Mouse (Mus musculus): Measurements from ENCODE around the gene Fam83e. TPM values are rescaled to one million over a fixed set of nuclear protein-coding genes. Genes with fewer than 3 reads are reported as not detected.

Gene Fam83e
- polyA plus RNA-seq, 1 experiment: 1.4 TPM

GRCm38 (mm10) chr7:45717918-45718297, 3.1 kb upstream of the Fam83e start, which contains the start of gene Sphk2:
Gene Sphk2, minus strand, starts transcription at chr7:45718002.
- Histone ChIP-seq H3K9me3 (replicated peaks; ENCODE audit: control insufficient read depth, insufficient read depth, low read length, poor library complexity, severe bottlenecking) (no peaks in the 10 kb centered on the region), H3K36me3 (ENCODE audit: control insufficient read depth, insufficient read depth, low read length, poor library complexity, severe bottlenecking) (peaks cover 32% of the 10 kb centered on the region), H3K4me3 (ENCODE audit: low read depth, low read length) (peak within 1 kb of the TSS; percentile 93), H3K9ac (ENCODE audit: low read depth, poor library complexity, severe bottlenecking) (peak within 1 kb of the TSS; percentile 90), H3K27ac (ENCODE audit: insufficient read depth, low read length) (peak within 1 kb of the TSS; percentile 45), H3K4me1 (ENCODE audit: control insufficient read depth, insufficient read depth, low read length) (no peaks in the 10 kb centered on the region), H3K27me3 (ENCODE audit: control insufficient read depth, insufficient read depth, low read length, poor library complexity, severe bottlenecking) (no peaks in the 10 kb centered on the region)
- TF ChIP-seq POLR2A (IDR thresholded peaks at IDR 0.05; ENCODE audit: insufficient read depth, low read length) (peak; percentile 83), CTCF (IDR thresholded peaks at IDR 0.05; ENCODE audit: low read depth, low read length) (no peak), EP300 (IDR thresholded peaks at IDR 0.05; ENCODE audit: insufficient read depth, low read depth, low read length) (peak; percentile 85)

DNA sequence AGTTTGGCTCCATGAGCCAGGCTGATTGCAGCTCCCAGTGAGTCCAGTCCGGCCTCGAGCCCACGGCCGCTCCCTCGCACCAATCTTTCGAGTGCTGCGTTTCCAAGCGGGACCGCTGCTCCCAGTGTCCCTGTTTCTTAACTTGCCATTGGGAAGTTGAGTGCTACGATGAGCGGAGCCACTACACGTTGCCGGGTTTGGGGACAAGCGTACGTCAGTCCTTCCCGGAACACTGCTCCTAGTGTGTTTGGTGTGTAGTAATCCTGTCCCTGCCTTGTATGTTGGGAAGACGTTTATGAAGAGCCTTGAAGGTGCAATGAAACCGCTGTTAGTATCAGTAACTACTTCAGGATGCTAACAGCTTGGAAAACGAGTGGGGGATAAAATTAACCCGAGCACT, 2.7 kb upstream of the Fam83e start:
- Histone ChIP-seq H3K9ac (ENCODE audit: low read depth, poor library complexity, severe bottlenecking) (peak overlapping the region; percentile 90), H3K27ac (ENCODE audit: insufficient read depth, low read length) (peak overlapping the region; percentile 45), H3K27me3 (ENCODE audit: control insufficient read depth, insufficient read depth, low read length, poor library complexity, severe bottlenecking) (no peaks in the 10 kb centered on the region), H3K4me1 (ENCODE audit: control insufficient read depth, insufficient read depth, low read length) (no peaks in the 10 kb centered on the region), H3K4me3 (ENCODE audit: low read depth, low read length) (peak overlapping the region; percentile 93), H3K36me3 (ENCODE audit: control insufficient read depth, insufficient read depth, low read length, poor library complexity, severe bottlenecking) (peaks cover 28% of the 10 kb centered on the region), H3K9me3 (replicated peaks; ENCODE audit: control insufficient read depth, insufficient read depth, low read length, poor library complexity, severe bottlenecking) (no peaks in the 10 kb centered on the region)
- no peak for TF ChIP-seq POLR2A (IDR thresholded peaks at IDR 0.05; ENCODE audit: insufficient read depth, low read length)
- no peak for TF ChIP-seq CTCF (IDR thresholded peaks at IDR 0.05; ENCODE audit: low read depth, low read length)
- no peak for TF ChIP-seq EP300 (IDR thresholded peaks at IDR 0.05; ENCODE audit: insufficient read depth, low read depth, low read length)

- peaks cover 32% of the 10 kb centered on the region for H3K36me3 ChIP-seq (ENCODE audit: control insufficient read depth, insufficient read depth, low read length, poor library complexity, severe bottlenecking)
- no peaks in the 10 kb centered on the region for H3K9me3 ChIP-seq (replicated peaks; ENCODE audit: control insufficient read depth, insufficient read depth, low read length, poor library complexity, severe bottlenecking)
- H3K27ac ChIP-seq (ENCODE audit: insufficient read depth, low read length): no peak overlapping the region
- H3K27me3 ChIP-seq (ENCODE audit: control insufficient read depth, insufficient read depth, low read length, poor library complexity, severe bottlenecking): no peaks in the 10 kb centered on the region
- H3K4me1 ChIP-seq (ENCODE audit: control insufficient read depth, insufficient read depth, low read length): no peaks in the 10 kb centered on the region
- H3K4me3 ChIP-seq (ENCODE audit: low read depth, low read length): peak overlapping the region; percentile 93
- TF ChIP-seq POLR2A (IDR thresholded peaks at IDR 0.05; ENCODE audit: insufficient read depth, low read length) (no peak), CTCF (IDR thresholded peaks at IDR 0.05; ENCODE audit: low read depth, low read length) (no peak), EP300 (IDR thresholded peaks at IDR 0.05; ENCODE audit: insufficient read depth, low read depth, low read length) (no peak)
- peak overlapping the region; percentile 90 for H3K9ac ChIP-seq (ENCODE audit: low read depth, poor library complexity, severe bottlenecking)
Observed at GRCm38 (mm10) chr7:45719180-45719579, 1.8 kb upstream of the Fam83e start.

DNA sequence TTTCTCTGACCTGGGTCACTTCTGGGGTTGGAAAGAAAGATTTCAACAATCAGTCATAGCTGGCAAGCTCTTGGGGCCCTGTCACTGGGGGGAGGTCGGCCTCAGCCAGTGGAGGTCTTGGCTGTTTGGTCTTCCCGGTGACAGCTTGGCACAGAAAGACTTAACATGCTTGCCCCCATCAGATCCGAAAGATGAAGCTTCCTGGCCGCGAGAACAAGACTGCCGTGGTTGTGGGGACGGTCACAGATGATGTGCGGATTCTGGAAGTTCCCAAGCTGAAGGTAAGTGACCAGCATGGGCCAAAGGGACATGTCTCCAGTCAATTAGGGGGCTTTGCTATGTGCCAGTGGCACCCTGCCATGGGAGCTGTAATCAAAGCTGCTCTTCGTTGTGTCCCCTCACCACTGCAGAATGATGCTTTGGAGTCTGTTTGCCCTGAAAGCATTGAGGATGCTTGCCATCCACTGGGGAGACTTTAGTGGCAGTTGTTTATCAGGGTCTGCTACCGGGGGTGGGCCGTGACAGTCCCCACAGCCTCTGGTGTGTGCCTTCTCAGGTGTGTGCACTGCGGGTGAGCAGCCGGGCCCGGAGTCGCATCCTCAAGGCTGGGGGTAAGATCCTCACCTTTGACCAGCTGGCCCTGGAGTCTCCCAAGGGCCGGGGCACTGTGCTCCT, 1.1 kb upstream of the Fam83e start:
- Histone ChIP-seq H3K4me3 (ENCODE audit: low read depth, low read length) (peak overlapping the region; percentile 93), H3K9ac (ENCODE audit: low read depth, poor library complexity, severe bottlenecking) (peak overlapping the region; percentile 90), H3K9me3 (replicated peaks; ENCODE audit: control insufficient read depth, insufficient read depth, low read length, poor library complexity, severe bottlenecking) (no peaks in the 10 kb centered on the region), H3K36me3 (ENCODE audit: control insufficient read depth, insufficient read depth, low read length, poor library complexity, severe bottlenecking) (peaks cover 32% of the 10 kb centered on the region), H3K4me1 (ENCODE audit: control insufficient read depth, insufficient read depth, low read length) (no peaks in the 10 kb centered on the region), H3K27me3 (ENCODE audit: control insufficient read depth, insufficient read depth, low read length, poor library complexity, severe bottlenecking) (no peaks in the 10 kb centered on the region), H3K27ac (ENCODE audit: insufficient read depth, low read length) (no peak overlapping the region; the same call in 1 of the 2 replicates)
- no peak for TF ChIP-seq POLR2A (IDR thresholded peaks at IDR 0.05; ENCODE audit: insufficient read depth, low read length)
- TF ChIP-seq CTCF (IDR thresholded peaks at IDR 0.05; ENCODE audit: low read depth, low read length): no peak
- TF ChIP-seq EP300 (IDR thresholded peaks at IDR 0.05; ENCODE audit: insufficient read depth, low read depth, low read length): no peak

DNA sequence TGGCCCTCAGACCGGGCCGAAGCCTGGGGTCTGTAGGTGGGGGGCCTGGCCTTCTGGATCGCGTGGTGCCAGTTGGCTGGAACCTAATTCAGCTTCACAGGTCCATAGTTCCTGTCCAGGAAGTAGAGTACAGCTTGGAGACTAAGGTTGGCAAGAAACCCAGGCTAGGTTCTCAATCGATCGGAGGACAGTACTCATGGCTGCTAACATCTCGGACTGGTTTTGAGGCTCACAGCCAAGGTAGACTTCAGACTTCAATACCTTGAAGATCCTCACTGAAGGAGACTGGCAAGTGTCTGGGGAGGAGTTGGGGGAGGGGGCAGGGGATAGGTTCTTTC, 191 bp downstream of the Fam83e start:
- Histone ChIP-seq H3K36me3 (ENCODE audit: control insufficient read depth, insufficient read depth, low read length, poor library complexity, severe bottlenecking) (peaks cover 32% of the 10 kb centered on the region), H3K4me3 (ENCODE audit: low read depth, low read length) (no peak overlapping the region), H3K9ac (ENCODE audit: low read depth, poor library complexity, severe bottlenecking) (0 out of 2 replicates have a peak overlapping the region, but pooled peaks have one; percentile 6), H3K27me3 (ENCODE audit: control insufficient read depth, insufficient read depth, low read length, poor library complexity, severe bottlenecking) (no peaks in the 10 kb centered on the region), H3K27ac (ENCODE audit: insufficient read depth, low read length) (peak overlapping the region; percentile 29; the same call in 1 of the 2 replicates), H3K9me3 (replicated peaks; ENCODE audit: control insufficient read depth, insufficient read depth, low read length, poor library complexity, severe bottlenecking) (no peaks in the 10 kb centered on the region), H3K4me1 (ENCODE audit: control insufficient read depth, insufficient read depth, low read length) (no peaks in the 10 kb centered on the region)
- TF ChIP-seq CTCF (IDR thresholded peaks at IDR 0.05; ENCODE audit: low read depth, low read length) (no peak), EP300 (IDR thresholded peaks at IDR 0.05; ENCODE audit: insufficient read depth, low read depth, low read length) (no peak), POLR2A (IDR thresholded peaks at IDR 0.05; ENCODE audit: insufficient read depth, low read length) (no peak)

- Histone ChIP-seq H3K27ac (ENCODE audit: insufficient read depth, low read length) (no peak overlapping the region), H3K4me1 (ENCODE audit: control insufficient read depth, insufficient read depth, low read length) (no peaks in the 10 kb centered on the region), H3K36me3 (ENCODE audit: control insufficient read depth, insufficient read depth, low read length, poor library complexity, severe bottlenecking) (peaks cover 32% of the 10 kb centered on the region), H3K9me3 (replicated peaks; ENCODE audit: control insufficient read depth, insufficient read depth, low read length, poor library complexity, severe bottlenecking) (no peaks in the 10 kb centered on the region), H3K9ac (ENCODE audit: low read depth, poor library complexity, severe bottlenecking) (no peak overlapping the region), H3K27me3 (ENCODE audit: control insufficient read depth, insufficient read depth, low read length, poor library complexity, severe bottlenecking) (no peaks in the 10 kb centered on the region), H3K4me3 (ENCODE audit: low read depth, low read length) (no peak overlapping the region)
- TF ChIP-seq POLR2A (IDR thresholded peaks at IDR 0.05; ENCODE audit: insufficient read depth, low read length): no peak
- TF ChIP-seq CTCF (IDR thresholded peaks at IDR 0.05; ENCODE audit: low read depth, low read length): no peak
- no peak for TF ChIP-seq EP300 (IDR thresholded peaks at IDR 0.05; ENCODE audit: insufficient read depth, low read depth, low read length)
Observed at GRCm38 (mm10) chr7:45721642-45722347, 783 bp downstream of the Fam83e start.
